Mouse (Mus musculus) limb, embryonic 11.5 days (tissue): ENCODE results near the gene Rai14. TPM values are rescaled to one million over a fixed set of nuclear protein-coding genes. Genes with fewer than 3 reads are reported as not detected.

Experiments
- ATAC-seq: fragments of 200-750 bp; cut with Nextera tagmentation; 2 replicates; pipeline ENCODE4 v1.8.0; 2017; ENCODE audit warnings: low read depth; ENCODE audit not compliant: insufficient number of reproducible peaks, low FRiP score, low TSS enrichment
- DNase-seq: peaks from one replicate; pipeline ENCODE4 v3.0.0-alpha.2; 2015; ENCODE audit warnings: low spot score
- H3K27ac ChIP-seq: fragments of 300-500 bp; sonication (generic); replicated peaks from 2 replicates; pipeline ENCODE4 v1.5.1; 2014; ENCODE audit warnings: low read depth, mild to moderate bottlenecking, low read length
- H3K27me3 ChIP-seq: fragments of 300-500 bp; sonication (generic); 2 replicates; pipeline ENCODE4 v1.6.1; 2014; ENCODE audit warnings: mild to moderate bottlenecking, low read length, mixed read lengths; ENCODE audit not compliant: control insufficient read depth, insufficient read depth
- H3K36me3 ChIP-seq: fragments of 300-500 bp; sonication (generic); 2 replicates; pipeline ENCODE4 v1.6.1; 2014; ENCODE audit warnings: mild to moderate bottlenecking, low read length, moderate library complexity, mixed read lengths; ENCODE audit not compliant: control insufficient read depth, insufficient read depth
- H3K4me1 ChIP-seq: fragments of 300-500 bp; sonication (generic); 2 replicates; pipeline ENCODE4 v1.6.1; 2014; ENCODE audit warnings: low read length, mixed read lengths; ENCODE audit not compliant: control insufficient read depth, insufficient read depth
- H3K4me2 ChIP-seq: fragments of 300-500 bp; sonication (generic); 2 replicates; pipeline ENCODE4 v1.6.1; 2014; ENCODE audit warnings: low read depth, mild to moderate bottlenecking, moderate library complexity; ENCODE audit not compliant: severe bottlenecking
- H3K4me3 ChIP-seq: fragments of 300-500 bp; sonication (generic); 2 replicates; pipeline ENCODE4 v1.5.1; 2014; ENCODE audit warnings: low read depth, low read length
- H3K9ac ChIP-seq: fragments of 300-500 bp; sonication (generic); 2 replicates; pipeline ENCODE4 v1.6.1; 2014; ENCODE audit warnings: mild to moderate bottlenecking, low read length
- H3K9me3 ChIP-seq: fragments of 300-500 bp; sonication (generic); 2 replicates; pipeline ENCODE4 v1.6.1; 2016; ENCODE audit warnings: low read length; ENCODE audit not compliant: control insufficient read depth
- WGBS: fragments of 180-500 bp; shearing (Covaris S2); extraction: QIAGEN DNeasy Blood & Tissue Kit; methylation state at CpG from one replicate; pipeline ENCODE4 v1.1.7; 2014; 5-methylcytosine and 5-hydroxymethylcytosine counted together
- polyA plus RNA-seq: library from polyadenylated mRNA; unstranded; fragments of >200 nt; fragmentation: Nextera tagmentation; extraction: Ambion mirVana; gene quantifications from 2 replicates; pipeline ENCODE4 v1.2.1, GENCODE M21; 2014

Rai14 gene
- polyA plus RNA-seq, 1 experiment from 2014 or later, result 70.8 TPM

GRCm38 (mm10) chr15:10696478-10697234 is 17.8 kb downstream of the Rai14 start:
- DNase-seq (no peak), ATAC-seq (no peak)
- H3K9me3 ChIP-seq, result no peaks in the 10 kb centered on the region
- WGBS, result 58% methylated on average over 8 of the region's 8 CpGs
- H3K27me3 ChIP-seq, result no peaks in the 10 kb centered on the region
- H3K4me1 ChIP-seq, result peaks cover 3% of the 10 kb centered on the region; the same call in 1 of the 2 replicates
- H3K4me3 ChIP-seq, result no peak overlapping the region
- no peaks in the 10 kb centered on the region for H3K36me3 ChIP-seq
- H3K9ac ChIP-seq, result no peak overlapping the region
- H3K4me2 ChIP-seq, result no peak overlapping the region
- no peak overlapping the region for H3K27ac ChIP-seq

- ATAC-seq, result no peak
- 28% methylated on average over 4 of the region's 4 CpGs for WGBS
- no peak for DNase-seq
Observed at GRCm38 (mm10) chr15:10692627-10693026, 21.8 kb downstream of the Rai14 start.

GRCm38 (mm10) chr15:10691481-10691880 is 22.9 kb downstream of the Rai14 start:
- DNase-seq (no peak), ATAC-seq (no peak)
- Histone ChIP-seq H3K27ac (no peak overlapping the region), H3K9ac (no peak overlapping the region), H3K36me3 (no peaks in the 10 kb centered on the region), H3K4me1 (peaks cover 23% of the 10 kb centered on the region), H3K9me3 (no peaks in the 10 kb centered on the region), H3K4me2 (no peak overlapping the region), H3K27me3 (no peaks in the 10 kb centered on the region), H3K4me3 (no peak overlapping the region)
- WGBS, result 40% methylated on average over 6 of the region's 6 CpGs

More at GRCm38 (mm10) chr15:10692627-10693026, 21.8 kb downstream of the Rai14 start:
- Histone ChIP-seq H3K4me2 (no peak overlapping the region), H3K27me3 (no peaks in the 10 kb centered on the region), H3K36me3 (no peaks in the 10 kb centered on the region), H3K27ac (no peak overlapping the region), H3K4me3 (no peak overlapping the region), H3K9ac (no peak overlapping the region), H3K9me3 (no peaks in the 10 kb centered on the region), H3K4me1 (peaks cover 19% of the 10 kb centered on the region)

GRCm38 (mm10) chr15:10690973-10691372 is 23.5 kb downstream of the Rai14 start:
- no peak overlapping the region for H3K27ac ChIP-seq

GRCm38 (mm10) chr15:10690219-10690618 is 24.2 kb downstream of the Rai14 start:
- DNase-seq, result no peak

More at GRCm38 (mm10) chr15:10690973-10691372, 23.5 kb downstream of the Rai14 start:
- DNase-seq, result no peak
- 77% methylated on average over 5 of the region's 5 CpGs for WGBS
- no peak overlapping the region for H3K4me3 ChIP-seq
- no peak for ATAC-seq
- no peaks in the 10 kb centered on the region for H3K9me3 ChIP-seq
- H3K4me2 ChIP-seq, result no peak overlapping the region
- H3K36me3 ChIP-seq, result no peaks in the 10 kb centered on the region
- no peak overlapping the region for H3K9ac ChIP-seq
- peaks cover 23% of the 10 kb centered on the region for H3K4me1 ChIP-seq
- no peaks in the 10 kb centered on the region for H3K27me3 ChIP-seq

GRCm38 (mm10) chr15:10689304-10689703 is 25.1 kb downstream of the Rai14 start:
- 91% methylated on average over 11 of the region's 11 CpGs for WGBS
- Histone ChIP-seq H3K27me3 (no peaks in the 10 kb centered on the region), H3K27ac (no peak overlapping the region), H3K9me3 (no peaks in the 10 kb centered on the region), H3K4me2 (no peak overlapping the region), H3K36me3 (no peaks in the 10 kb centered on the region), H3K4me3 (no peak overlapping the region), H3K9ac (no peak overlapping the region), H3K4me1 (peaks cover 28% of the 10 kb centered on the region)
- ATAC-seq (no peak), DNase-seq (no peak)

More at GRCm38 (mm10) chr15:10690219-10690618, 24.2 kb downstream of the Rai14 start:
- no peak overlapping the region for H3K4me2 ChIP-seq
- no peak overlapping the region for H3K9ac ChIP-seq
- no peaks in the 10 kb centered on the region for H3K27me3 ChIP-seq
- peaks cover 28% of the 10 kb centered on the region for H3K4me1 ChIP-seq
- no peak for ATAC-seq
- WGBS, result 65% methylated on average over 13 of the region's 13 CpGs
- H3K27ac ChIP-seq, result no peak overlapping the region
- no peak overlapping the region for H3K4me3 ChIP-seq
- H3K9me3 ChIP-seq, result no peaks in the 10 kb centered on the region
- no peaks in the 10 kb centered on the region for H3K36me3 ChIP-seq

GRCm38 (mm10) chr15:10688686-10689085 is 25.7 kb downstream of the Rai14 start:
- H3K9me3 ChIP-seq, result no peaks in the 10 kb centered on the region
- H3K27ac ChIP-seq, result no peak overlapping the region
- no peak overlapping the region for H3K4me3 ChIP-seq
- no peak overlapping the region for H3K4me2 ChIP-seq
- ATAC-seq, result no peak
- 60% methylated on average over 5 of the region's 5 CpGs for WGBS
- no peak overlapping the region for H3K9ac ChIP-seq
- H3K36me3 ChIP-seq, result no peaks in the 10 kb centered on the region
- DNase-seq, result no peak
- no peaks in the 10 kb centered on the region for H3K27me3 ChIP-seq
- peaks cover 28% of the 10 kb centered on the region for H3K4me1 ChIP-seq

GRCm38 (mm10) chr15:10687365-10687764 is 27.1 kb downstream of the Rai14 start:
- DNase-seq (no peak), ATAC-seq (no peak)
- Histone ChIP-seq H3K9me3 (no peaks in the 10 kb centered on the region), H3K4me1 (peaks cover 24% of the 10 kb centered on the region), H3K36me3 (no peaks in the 10 kb centered on the region), H3K4me2 (no peak overlapping the region), H3K27me3 (no peaks in the 10 kb centered on the region), H3K9ac (no peak overlapping the region), H3K27ac (no peak overlapping the region), H3K4me3 (no peak overlapping the region)
- 90% methylated on average over 7 of the region's 7 CpGs for WGBS
